Mouse (Mus musculus): ENCODE measurements around the gene Ugt1a2. TPM values are rescaled to one million over a fixed set of nuclear protein-coding genes. Genes with fewer than 3 reads are reported as not detected.
"Not testable (repeated sequence)": the region's sequence is repeated elsewhere in the genome, so short reads cannot be mapped to it uniquely, and the experiment has no call there.

Ugt1a2 gene
- 0.22 TPM in 1 of 2 replicates, not detected in the other for polyA plus RNA-seq (2014; fragmentation: Nextera tagmentation; extraction: Ambion mirVana)

DNA sequence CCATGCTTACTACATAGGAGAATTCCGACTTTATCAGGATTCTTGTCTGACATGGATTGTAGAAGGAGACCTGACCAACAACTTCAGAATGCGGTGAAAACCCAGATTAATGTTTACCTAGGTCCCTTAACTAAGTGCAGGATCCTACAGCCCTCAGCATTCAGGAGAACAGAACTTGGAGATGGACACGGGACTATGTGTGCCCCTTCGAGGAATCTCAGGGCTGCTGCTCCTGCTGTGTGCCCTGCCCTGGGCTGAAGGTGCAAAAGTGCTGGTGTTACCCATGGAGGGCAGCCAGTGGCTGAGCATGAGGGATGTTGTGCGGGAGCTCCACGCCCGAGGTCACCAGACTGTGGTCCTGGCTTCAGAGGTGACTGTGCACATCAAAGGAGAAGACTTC is at the start of gene Ugt1a2:
Gene Ugt1a2, plus strand, starts transcription at position 146 of the 400 bp plus-strand sequence.
- Histone ChIP-seq H3K27ac (replicated peaks; ENCODE audit: low read depth, low read length) (no peak within 1 kb of the TSS), H3K9ac (ENCODE audit: low read depth, low read length) (no peak within 1 kb of the TSS), H3K9me3 (ENCODE audit: control insufficient read depth, low read length) (peaks cover 17% of the 10 kb centered on the region), H3K36me3 (ENCODE audit: control insufficient read depth, insufficient read depth, low read length) (no peaks in the 10 kb centered on the region), H3K27me3 (replicated peaks; ENCODE audit: control insufficient read depth, insufficient read depth, low read length) (no peaks in the 10 kb centered on the region), H3K4me3 (ENCODE audit: low read depth, low read length) (no peak within 1 kb of the TSS), H3K4me1 (ENCODE audit: control insufficient read depth, insufficient read depth, low read length) (no peaks in the 10 kb centered on the region; the same call in 1 of the 2 replicates), H3K4me2 (ENCODE audit: low read depth, low read length) (no peak within 1 kb of the TSS)
- DNase-seq (ENCODE audit: low spot score), result no peak
- WGBS, result 82% methylated on average over 7 of the region's 7 CpGs
- no peak for ATAC-seq (ENCODE audit: low read depth)

DNA sequence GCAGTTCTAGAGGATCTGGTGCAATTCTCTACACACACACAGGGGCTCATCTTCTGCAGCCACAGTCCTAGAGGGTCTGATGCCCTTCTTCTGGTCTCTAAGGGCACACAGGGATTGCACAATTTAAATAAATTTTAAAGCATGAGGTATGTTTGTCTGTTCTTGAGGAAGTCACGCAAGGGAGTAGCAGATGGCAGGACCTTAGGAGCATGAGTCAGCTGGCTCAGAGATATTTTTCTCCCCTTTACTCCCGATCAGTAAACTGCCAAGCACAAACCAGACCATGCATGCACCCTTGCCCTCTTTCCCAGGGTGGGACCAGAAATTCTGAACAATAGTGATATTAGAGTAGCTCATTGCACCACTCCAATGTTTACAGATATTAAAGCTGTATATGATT is 42.0 kb upstream of the Ugt1a2 start:
- WGBS, result 74% methylated on average over 2 of the region's 2 CpGs
- no peaks in the 10 kb centered on the region for H3K4me1 ChIP-seq (ENCODE audit: control insufficient read depth, insufficient read depth, low read length)

DNA sequence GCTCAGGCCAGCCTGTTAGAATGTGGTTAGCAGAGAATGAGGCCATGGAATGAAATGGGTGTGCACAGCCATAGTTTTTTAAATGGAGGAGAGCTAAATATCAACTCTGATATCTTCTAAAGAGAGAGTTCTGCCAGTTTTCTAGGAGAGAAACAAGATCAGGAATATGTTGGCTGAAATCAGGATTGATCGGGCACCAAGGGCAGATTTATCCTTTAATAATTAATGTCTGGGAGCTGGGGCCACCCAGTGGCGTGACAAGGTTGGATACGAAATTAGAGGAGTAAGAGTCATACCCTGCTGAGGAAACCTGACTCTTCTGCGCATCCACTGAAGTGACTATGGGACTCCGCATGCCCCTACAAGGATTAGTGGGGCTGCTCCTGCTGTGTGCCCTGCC is 34.7 kb upstream of the Ugt1a2 start, which contains the start of gene Ugt1a5:
Gene Ugt1a5, plus strand, starts transcription at position 302 of the 400 bp plus-strand sequence.
- Histone ChIP-seq H3K9ac (ENCODE audit: low read depth, low read length) (no peak within 1 kb of the TSS), H3K4me2 (ENCODE audit: low read depth, low read length) (no peak within 1 kb of the TSS), H3K9me3 (ENCODE audit: control insufficient read depth, low read length) (no peaks in the 10 kb centered on the region), H3K4me3 (ENCODE audit: low read depth, low read length) (no peak within 1 kb of the TSS), H3K27me3 (replicated peaks; ENCODE audit: control insufficient read depth, insufficient read depth, low read length) (no peaks in the 10 kb centered on the region), H3K36me3 (ENCODE audit: control insufficient read depth, insufficient read depth, low read length) (no peaks in the 10 kb centered on the region), H3K4me1 (ENCODE audit: control insufficient read depth, insufficient read depth, low read length) (no peaks in the 10 kb centered on the region), H3K27ac (replicated peaks; ENCODE audit: low read depth, low read length) (no peak within 1 kb of the TSS)
- ATAC-seq (ENCODE audit: low read depth), result no peak
- DNase-seq (ENCODE audit: low spot score), result no peak
- WGBS, result 79% methylated on average over 5 of the region's 5 CpGs

More for the DNA sequence above, 42.0 kb upstream of the Ugt1a2 start:
- ATAC-seq (ENCODE audit: low read depth) (no peak), DNase-seq (ENCODE audit: low spot score) (no peak)
- Histone ChIP-seq H3K27me3 (replicated peaks; ENCODE audit: control insufficient read depth, insufficient read depth, low read length) (no peaks in the 10 kb centered on the region), H3K4me3 (ENCODE audit: low read depth, low read length) (no peak overlapping the region), H3K36me3 (ENCODE audit: control insufficient read depth, insufficient read depth, low read length) (no peaks in the 10 kb centered on the region), H3K27ac (replicated peaks; ENCODE audit: low read depth, low read length) (no peak overlapping the region), H3K9me3 (ENCODE audit: control insufficient read depth, low read length) (no peaks in the 10 kb centered on the region), H3K4me2 (ENCODE audit: low read depth, low read length) (no peak overlapping the region), H3K9ac (ENCODE audit: low read depth, low read length) (no peak overlapping the region)

- not testable (repeated sequence) for ATAC-seq (ENCODE audit: low read depth); H3K4me2 ChIP-seq (ENCODE audit: low read depth, low read length); H3K27me3 ChIP-seq (replicated peaks; ENCODE audit: control insufficient read depth, insufficient read depth, low read length); H3K9ac ChIP-seq (ENCODE audit: low read depth, low read length); H3K9me3 ChIP-seq (ENCODE audit: control insufficient read depth, low read length); DNase-seq (ENCODE audit: low spot score); H3K27ac ChIP-seq (replicated peaks; ENCODE audit: low read depth, low read length); H3K4me3 ChIP-seq (ENCODE audit: low read depth, low read length); H3K36me3 ChIP-seq (ENCODE audit: control insufficient read depth, insufficient read depth, low read length); H3K4me1 ChIP-seq (ENCODE audit: control insufficient read depth, insufficient read depth, low read length)
- WGBS, result 92% methylated on average over 5 of the region's 7 CpGs
These were observed 28.2 kb upstream of the Ugt1a2 start for GRCm38 (mm10) chr1:88172190-88172589.

GRCm38 (mm10) chr1:88179657-88180056 is 20.7 kb upstream of the Ugt1a2 start:
- ATAC-seq (ENCODE audit: low read depth) (no peak), DNase-seq (ENCODE audit: low spot score) (no peak)
- H3K27me3 ChIP-seq (replicated peaks; ENCODE audit: control insufficient read depth, insufficient read depth, low read length), result no peaks in the 10 kb centered on the region
- peaks cover 21% of the 10 kb centered on the region for H3K9me3 ChIP-seq (ENCODE audit: control insufficient read depth, low read length)
- H3K27ac ChIP-seq (replicated peaks; ENCODE audit: low read depth, low read length), result no peak overlapping the region
- H3K4me1 ChIP-seq (ENCODE audit: control insufficient read depth, insufficient read depth, low read length), result no peaks in the 10 kb centered on the region
- 73% methylated on average over 1 of the region's 1 CpGs for WGBS
- no peak overlapping the region for H3K4me2 ChIP-seq (ENCODE audit: low read depth, low read length)
- H3K9ac ChIP-seq (ENCODE audit: low read depth, low read length), result no peak overlapping the region
- H3K4me3 ChIP-seq (ENCODE audit: low read depth, low read length), result no peak overlapping the region
- no peaks in the 10 kb centered on the region for H3K36me3 ChIP-seq (ENCODE audit: control insufficient read depth, insufficient read depth, low read length)

DNA sequence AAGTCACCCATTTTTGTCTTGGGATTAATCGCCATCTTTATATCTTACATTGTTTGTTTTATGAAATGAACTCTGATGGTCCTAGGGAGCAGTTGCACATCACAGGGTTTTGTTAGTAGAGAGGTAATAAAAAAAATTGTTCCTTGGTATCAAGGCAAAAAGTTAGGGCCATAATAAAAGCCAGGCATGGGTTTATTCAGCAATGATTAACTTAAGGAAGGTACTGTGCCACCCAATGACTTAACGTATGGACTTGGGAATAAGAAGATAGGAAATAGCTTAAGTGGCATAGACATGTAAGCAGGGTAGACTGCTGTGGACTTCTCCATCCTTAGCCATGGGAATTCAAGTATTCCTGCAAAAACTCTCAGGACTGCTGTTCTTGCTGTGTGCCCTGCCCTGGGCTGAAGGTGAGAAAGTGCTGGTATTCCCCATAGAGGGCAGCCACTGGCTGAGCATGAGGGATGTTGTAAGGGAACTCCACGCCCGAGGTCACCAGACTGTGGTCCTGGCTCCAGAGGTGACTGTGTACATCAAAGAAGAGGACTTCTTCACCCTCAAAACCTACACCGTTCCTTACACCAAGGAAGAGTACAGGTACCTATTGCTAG is 14.0 kb upstream of the Ugt1a2 start:
- no peaks in the 10 kb centered on the region for H3K36me3 ChIP-seq (ENCODE audit: control insufficient read depth, insufficient read depth, low read length)
- WGBS, result 85% methylated on average over 5 of the region's 5 CpGs
- ATAC-seq (ENCODE audit: low read depth), result no peak

GRCm38 (mm10) chr1:88192136-88192535 is 8.3 kb upstream of the Ugt1a2 start:
- Histone ChIP-seq H3K36me3 (ENCODE audit: control insufficient read depth, insufficient read depth, low read length) (no peaks in the 10 kb centered on the region), H3K27me3 (replicated peaks; ENCODE audit: control insufficient read depth, insufficient read depth, low read length) (no peaks in the 10 kb centered on the region), H3K9ac (ENCODE audit: low read depth, low read length) (no peak overlapping the region), H3K27ac (replicated peaks; ENCODE audit: low read depth, low read length) (no peak overlapping the region), H3K4me3 (ENCODE audit: low read depth, low read length) (no peak overlapping the region), H3K4me2 (ENCODE audit: low read depth, low read length) (no peak overlapping the region), H3K9me3 (ENCODE audit: control insufficient read depth, low read length) (0 out of 2 replicates have a peak, but pooled peaks cover 3% of the 10 kb centered on the region), H3K4me1 (ENCODE audit: control insufficient read depth, insufficient read depth, low read length) (no peaks in the 10 kb centered on the region)
- no peak for ATAC-seq (ENCODE audit: low read depth)
- DNase-seq (ENCODE audit: low spot score), result no peak
- 83% methylated on average over 3 of the region's 3 CpGs for WGBS

More for the DNA sequence above, 14.0 kb upstream of the Ugt1a2 start:
- 0 out of 2 replicates have a peak, but pooled peaks cover 3% of the 10 kb centered on the region for H3K9me3 ChIP-seq (ENCODE audit: control insufficient read depth, low read length)
- no peak overlapping the region for H3K27ac ChIP-seq (replicated peaks; ENCODE audit: low read depth, low read length)
- H3K9ac ChIP-seq (ENCODE audit: low read depth, low read length), result no peak overlapping the region
- no peak for DNase-seq (ENCODE audit: low spot score)
- no peaks in the 10 kb centered on the region for H3K4me1 ChIP-seq (ENCODE audit: control insufficient read depth, insufficient read depth, low read length)
- no peak overlapping the region for H3K4me2 ChIP-seq (ENCODE audit: low read depth, low read length)
- no peaks in the 10 kb centered on the region for H3K27me3 ChIP-seq (replicated peaks; ENCODE audit: control insufficient read depth, insufficient read depth, low read length)
- H3K4me3 ChIP-seq (ENCODE audit: low read depth, low read length), result no peak overlapping the region

- Histone ChIP-seq H3K9me3 (ENCODE audit: control insufficient read depth, low read length) (no peaks in the 10 kb centered on the region), H3K4me1 (ENCODE audit: control insufficient read depth, insufficient read depth, low read length) (no peaks in the 10 kb centered on the region)
- WGBS, result 91% methylated on average over 1 of the region's 1 CpGs
These were observed 4.7 kb upstream of the Ugt1a2 start for GRCm38 (mm10) chr1:88195687-88196086.

GRCm38 (mm10) chr1:88197443-88197842 is 3.0 kb upstream of the Ugt1a2 start:
- no peak overlapping the region for H3K27ac ChIP-seq (replicated peaks; ENCODE audit: low read depth, low read length)
- no peaks in the 10 kb centered on the region for H3K27me3 ChIP-seq (replicated peaks; ENCODE audit: control insufficient read depth, insufficient read depth, low read length)
- WGBS, result 62% methylated on average over 3 of the region's 3 CpGs
- H3K4me3 ChIP-seq (ENCODE audit: low read depth, low read length), result no peak overlapping the region
- no peak for ATAC-seq (ENCODE audit: low read depth)
- H3K36me3 ChIP-seq (ENCODE audit: control insufficient read depth, insufficient read depth, low read length), result no peaks in the 10 kb centered on the region
- no peak overlapping the region for H3K4me2 ChIP-seq (ENCODE audit: low read depth, low read length)
- H3K4me1 ChIP-seq (ENCODE audit: control insufficient read depth, insufficient read depth, low read length), result no peaks in the 10 kb centered on the region
- H3K9ac ChIP-seq (ENCODE audit: low read depth, low read length), result no peak overlapping the region
- no peaks in the 10 kb centered on the region for H3K9me3 ChIP-seq (ENCODE audit: control insufficient read depth, low read length)
- DNase-seq (ENCODE audit: low spot score), result no peak

More at GRCm38 (mm10) chr1:88195687-88196086, 4.7 kb upstream of the Ugt1a2 start:
- ATAC-seq (ENCODE audit: low read depth) (no peak), DNase-seq (ENCODE audit: low spot score) (no peak)
- Histone ChIP-seq H3K27me3 (replicated peaks; ENCODE audit: control insufficient read depth, insufficient read depth, low read length) (no peaks in the 10 kb centered on the region), H3K9ac (ENCODE audit: low read depth, low read length) (no peak overlapping the region), H3K4me2 (ENCODE audit: low read depth, low read length) (no peak overlapping the region), H3K4me3 (ENCODE audit: low read depth, low read length) (no peak overlapping the region), H3K27ac (replicated peaks; ENCODE audit: low read depth, low read length) (no peak overlapping the region), H3K36me3 (ENCODE audit: control insufficient read depth, insufficient read depth, low read length) (no peaks in the 10 kb centered on the region)

All from embryonic facial prominence, embryonic 14.5 days (tissue).